Mouse (Mus musculus) ovary, postnatal 10 days (tissue): ENCODE data around the gene Olfr951.

Experiments
- DNase-seq: peaks from one replicate; pipeline ENCODE4 v3.0.0; 2022; ENCODE audit warnings: low spot score

The Olfr951 gene

GRCm38 (mm10) chr9:39387110-39387509 is at the start of gene Olfr951:
Gene Olfr951, plus strand, starts transcription at chr9:39387410.
- DNase-seq = no peak

DNA sequence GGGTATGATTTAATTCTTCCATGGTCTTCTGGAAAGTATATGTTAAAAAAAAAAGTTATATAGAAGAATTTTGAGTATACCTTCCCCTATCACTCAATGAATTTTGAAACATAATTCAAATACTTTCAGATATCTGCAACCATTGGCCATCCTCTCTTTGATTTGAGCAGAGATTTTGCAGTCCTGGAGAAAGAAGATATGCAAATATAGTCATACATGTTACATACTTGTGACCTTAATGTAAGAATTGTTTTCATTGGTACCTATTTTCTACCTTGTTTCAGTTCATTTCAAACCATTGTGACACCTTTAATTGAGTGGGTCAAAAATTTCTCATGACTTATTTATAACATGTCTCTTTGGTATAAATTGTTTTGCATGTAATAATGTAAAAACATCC is 39.8 kb downstream of the Olfr951 start, which contains the start of gene Olfr952:
Olfr952 (minus strand) TSS at position 101 of the 400 bp plus-strand sequence.
- no peak for DNase-seq
